Mouse (Mus musculus) cerebellum, adult 2 months (tissue): ENCODE data around the gene Grk5.

Experiments used
- CTCF ChIP-seq: fragments of 200-500 bp; IDR thresholded peaks from 2 replicates; pipeline ENCODE4 v1.5.1; 2011; ENCODE audit warnings: low read depth, mild to moderate bottlenecking, control low read depth, low read length, moderate library complexity, borderline replicate concordance; ENCODE audit not compliant: insufficient read depth
- POLR2A ChIP-seq: fragments of 200-500 bp; IDR thresholded peaks from 2 replicates; pipeline ENCODE4 v1.6.1; 2011; ENCODE audit warnings: low read length, control low read depth, borderline replicate concordance; ENCODE audit not compliant: insufficient read depth

GRCm38 (mm10) chr19:61138655-61139054 lies 249.1 kb downstream of the Grk5 start:
- TF ChIP-seq POLR2A = no peak
- no peak for TF ChIP-seq CTCF
